Mouse (Mus musculus): ENCODE results near the gene Rtn2.

The Rtn2 gene

DNA sequence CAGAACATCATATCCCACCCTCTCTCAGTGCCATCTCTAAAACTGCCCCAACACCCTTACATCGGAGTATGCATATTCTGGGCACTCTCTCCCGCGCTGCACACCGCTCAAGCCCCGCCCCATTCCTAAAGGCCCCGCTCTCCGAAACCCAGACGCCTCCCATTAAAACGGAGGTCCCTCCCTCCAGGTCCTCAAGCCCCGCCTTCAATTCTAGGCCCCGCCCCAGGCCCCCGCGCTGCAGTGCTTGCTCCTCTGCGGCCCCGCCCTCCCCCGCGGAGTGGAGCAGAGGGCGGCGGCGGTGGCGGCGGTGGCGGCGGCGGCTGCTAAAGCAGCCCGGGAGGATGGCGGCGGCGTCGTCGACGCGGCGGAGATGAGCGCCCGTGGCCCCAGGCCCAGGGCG lies at the start of gene Rtn2:
Gene Rtn2, plus strand, starts transcription at position 240 of the 400 bp plus-strand sequence.
- DNase-seq (ENCODE audit: low spot score) = peak; percentile 67

- no peak for DNase-seq (ENCODE audit: low spot score)
These were observed 47.8 kb upstream of the Rtn2 start for GRCm38 (mm10) chr7:19234652-19235051.

DNA sequence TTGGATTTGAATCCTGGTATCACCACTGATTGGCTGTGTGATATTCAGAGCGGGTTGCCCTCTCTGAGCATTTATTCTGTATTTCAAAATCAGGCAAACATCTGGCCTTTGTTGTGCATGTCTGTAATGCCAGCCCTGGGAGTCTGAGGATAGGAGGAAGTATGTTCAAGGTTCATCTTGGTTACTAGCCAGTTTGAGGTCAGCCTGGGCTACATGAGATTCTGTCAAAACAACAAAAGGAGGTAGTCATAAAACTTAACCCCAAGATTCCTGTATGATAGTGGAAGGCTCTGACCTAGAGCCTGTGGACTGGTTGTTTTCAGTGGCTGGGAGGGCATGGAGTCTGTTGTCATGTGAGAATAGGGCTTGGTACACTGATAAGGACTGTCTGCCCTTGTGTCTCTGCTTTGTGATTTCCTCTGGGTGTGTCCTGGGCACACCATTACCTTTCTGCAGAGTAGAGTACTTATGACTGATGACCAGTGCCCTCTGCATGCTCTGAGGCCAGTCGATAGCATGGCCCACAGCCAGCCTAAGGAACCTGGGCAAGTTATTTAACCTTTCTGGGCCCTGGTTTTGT lies 47.2 kb upstream of the Rtn2 start:
- no peak for DNase-seq (ENCODE audit: low spot score)

- no peak for DNase-seq (ENCODE audit: low spot score)
These were observed 46.0 kb upstream of the Rtn2 start for GRCm38 (mm10) chr7:19236411-19236810.

DNA sequence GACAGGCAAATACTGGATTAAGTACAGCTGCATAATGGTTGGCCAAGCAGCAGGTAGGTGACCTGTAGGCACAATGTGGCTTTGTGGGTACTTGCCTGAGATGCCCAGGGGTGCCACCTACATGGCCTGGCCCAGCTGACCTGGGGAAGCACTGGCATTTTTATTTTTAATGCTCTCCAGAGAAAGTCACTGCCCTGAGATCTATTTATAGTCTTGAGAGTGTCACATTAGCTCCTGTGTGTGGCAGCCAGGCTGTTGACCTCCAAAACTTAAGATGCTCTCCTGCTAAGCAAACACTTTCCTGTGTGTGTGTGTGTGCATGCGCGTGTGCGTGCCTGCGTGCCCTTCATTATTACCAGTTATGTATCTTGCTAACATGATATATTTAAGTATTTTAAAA lies 44.1 kb upstream of the Rtn2 start:
- DNase-seq (ENCODE audit: low spot score) = peak; percentile 66

GRCm38 (mm10) chr7:19239423-19239822 lies 43.0 kb upstream of the Rtn2 start:
- peak; percentile 91 for DNase-seq (ENCODE audit: low spot score)

- no peak for DNase-seq (ENCODE audit: low spot score)
These were observed 42.4 kb upstream of the Rtn2 start for GRCm38 (mm10) chr7:19239986-19240385.

DNA sequence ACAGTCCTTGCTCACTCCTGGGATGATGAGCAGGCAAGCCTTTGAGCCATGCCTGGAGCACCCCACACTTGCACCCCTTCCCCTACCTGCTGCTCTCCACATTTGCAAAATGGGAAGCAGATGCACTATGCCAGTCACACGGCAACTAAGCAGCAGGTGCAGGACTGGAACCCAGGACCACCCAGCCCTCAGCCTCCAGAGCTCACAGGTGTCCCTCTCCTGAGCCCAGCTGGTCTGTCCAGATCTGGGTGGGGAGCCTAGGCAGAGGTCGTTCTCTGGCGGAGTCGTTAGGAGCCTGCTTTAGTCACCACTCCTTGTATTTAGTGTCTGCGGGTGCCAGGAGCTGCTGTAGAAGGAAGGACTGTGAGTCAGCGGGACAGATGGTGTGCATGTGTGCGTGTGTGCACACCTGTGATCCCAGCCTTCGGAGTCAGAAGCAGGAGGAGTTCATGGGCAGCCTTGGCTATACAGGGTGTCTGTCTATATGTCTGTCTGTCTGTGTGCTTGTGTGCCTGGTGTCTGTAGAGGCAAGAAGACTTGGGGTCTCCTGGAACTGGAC lies 41.4 kb upstream of the Rtn2 start:
- DNase-seq (ENCODE audit: low spot score) = no peak

DNA sequence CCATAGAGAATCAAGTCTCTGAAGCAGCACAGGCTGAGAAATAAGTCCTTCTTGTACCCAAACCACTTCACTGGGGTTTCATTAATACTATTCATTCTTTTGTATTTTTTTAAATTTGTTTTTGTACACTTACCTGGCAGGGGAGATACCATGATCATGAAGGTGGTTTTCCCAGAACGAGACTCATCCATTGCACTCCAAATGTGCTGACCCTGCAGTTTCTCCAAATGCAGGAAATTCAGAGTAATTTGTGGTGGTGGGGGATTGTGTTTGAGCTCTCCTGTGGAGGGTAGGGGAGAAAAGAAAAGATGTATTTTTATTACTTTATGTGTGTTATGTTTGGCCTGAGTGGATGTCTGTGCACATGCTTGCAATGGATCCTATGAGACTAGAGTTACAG lies 40.4 kb upstream of the Rtn2 start:
- DNase-seq (ENCODE audit: low spot score) = no peak

- no peak for DNase-seq (ENCODE audit: low spot score)
These were observed 38.6 kb upstream of the Rtn2 start for GRCm38 (mm10) chr7:19243858-19244257.

DNA sequence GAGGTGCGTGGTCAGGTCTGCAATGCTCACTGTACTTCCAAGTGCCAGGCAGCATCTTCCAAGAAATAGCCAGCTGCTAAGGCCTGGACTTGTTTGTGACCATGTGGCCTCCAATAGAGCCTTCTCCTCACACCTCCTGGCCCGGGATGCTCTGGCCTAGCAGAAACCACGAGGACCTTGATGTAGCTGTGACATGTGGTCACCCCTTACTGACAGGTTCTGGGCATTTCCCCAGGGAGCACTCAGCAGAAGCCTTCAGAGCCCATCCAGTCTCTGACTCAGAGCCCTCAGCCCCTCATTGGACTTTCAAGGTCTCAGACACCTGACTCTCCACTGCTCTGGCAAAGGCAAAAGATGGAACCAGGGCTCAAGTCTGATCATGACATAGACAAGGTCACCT lies 37.3 kb upstream of the Rtn2 start:
- no peak for DNase-seq (ENCODE audit: low spot score)

DNA sequence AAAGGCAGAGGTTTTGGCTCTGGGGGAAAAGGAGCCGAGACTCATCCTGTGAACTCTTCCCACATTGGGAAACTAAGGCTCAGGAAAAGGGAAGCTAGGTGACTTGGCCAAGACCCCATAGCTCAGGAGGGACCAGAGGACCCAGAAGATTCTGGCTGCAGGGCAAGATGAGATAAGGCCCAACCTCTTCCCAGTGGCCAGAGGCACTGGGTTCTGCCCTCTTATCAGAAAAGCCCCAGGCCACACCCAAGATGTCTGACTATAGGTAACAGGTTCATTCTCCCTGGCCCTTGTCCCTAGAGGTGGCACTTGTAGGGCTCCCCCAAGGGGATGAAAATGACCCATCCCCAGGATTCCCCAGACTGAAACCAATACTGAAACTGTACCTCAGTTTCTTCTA lies 35.6 kb upstream of the Rtn2 start:
- DNase-seq (ENCODE audit: low spot score) = no peak

GRCm38 (mm10) chr7:19247511-19247910 lies 34.9 kb upstream of the Rtn2 start:
- no peak for DNase-seq (ENCODE audit: low spot score)

DNA sequence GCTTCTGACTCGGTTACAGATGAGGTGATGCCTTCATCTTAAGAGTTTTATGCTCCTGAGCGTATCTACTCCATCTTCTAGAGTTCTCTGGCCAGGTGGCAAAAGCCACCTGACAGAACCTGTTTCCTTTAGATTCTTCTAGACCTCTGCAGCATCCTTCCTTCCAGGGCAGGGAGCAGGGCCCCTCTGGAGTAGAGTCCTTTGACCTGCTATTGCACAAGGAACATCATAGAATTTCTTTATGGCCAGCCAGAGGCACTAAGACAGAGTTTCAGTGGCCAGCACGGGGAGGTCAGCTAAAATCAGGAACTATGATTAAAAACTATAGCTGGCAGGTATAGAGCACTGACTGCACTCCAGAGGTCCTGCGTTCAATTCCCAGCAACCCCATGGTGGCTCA lies 30.3 kb upstream of the Rtn2 start:
- no peak for DNase-seq (ENCODE audit: low spot score)

DNA sequence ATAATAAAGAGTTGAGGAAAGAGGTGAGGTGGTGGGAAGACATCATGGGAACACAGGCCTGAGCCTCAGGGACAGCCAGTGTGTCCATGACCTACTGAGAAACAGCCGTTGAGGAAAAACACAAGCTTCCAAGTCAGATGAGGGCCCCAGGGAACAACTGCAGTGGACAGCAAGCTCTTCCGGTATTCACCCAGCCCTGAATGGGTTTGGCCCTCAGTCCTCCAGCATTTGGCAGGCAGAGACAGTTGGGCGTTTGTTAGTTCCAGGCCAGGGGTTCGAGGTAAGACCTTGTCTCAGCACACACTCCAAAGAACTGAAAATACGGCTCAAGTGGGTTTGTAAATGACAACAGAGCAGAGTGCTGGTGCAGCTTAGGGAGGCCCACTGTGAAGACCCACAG lies 29.0 kb upstream of the Rtn2 start:
- DNase-seq (ENCODE audit: low spot score) = no peak

DNA sequence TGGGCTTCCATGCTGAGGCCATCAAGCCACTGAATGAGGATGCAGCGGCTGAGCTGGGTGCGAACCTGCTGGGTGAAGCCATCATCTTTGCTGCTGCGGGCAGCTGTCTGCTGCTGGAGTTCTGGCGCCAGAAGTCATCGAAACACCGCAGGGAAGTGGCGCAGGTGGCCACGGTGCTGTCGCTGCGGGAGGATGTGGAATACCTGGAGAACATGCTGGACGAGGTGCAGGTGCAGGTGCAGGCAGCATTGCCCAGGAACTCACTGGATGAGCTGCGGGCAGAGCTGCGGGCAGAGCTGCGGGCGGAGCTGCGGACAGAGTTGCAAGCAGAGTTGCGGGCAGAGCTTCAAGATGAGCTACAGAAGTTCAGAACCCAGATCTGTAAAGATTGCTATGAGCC lies 27.0 kb upstream of the Rtn2 start:
- no peak for DNase-seq (ENCODE audit: low spot score)

DNA sequence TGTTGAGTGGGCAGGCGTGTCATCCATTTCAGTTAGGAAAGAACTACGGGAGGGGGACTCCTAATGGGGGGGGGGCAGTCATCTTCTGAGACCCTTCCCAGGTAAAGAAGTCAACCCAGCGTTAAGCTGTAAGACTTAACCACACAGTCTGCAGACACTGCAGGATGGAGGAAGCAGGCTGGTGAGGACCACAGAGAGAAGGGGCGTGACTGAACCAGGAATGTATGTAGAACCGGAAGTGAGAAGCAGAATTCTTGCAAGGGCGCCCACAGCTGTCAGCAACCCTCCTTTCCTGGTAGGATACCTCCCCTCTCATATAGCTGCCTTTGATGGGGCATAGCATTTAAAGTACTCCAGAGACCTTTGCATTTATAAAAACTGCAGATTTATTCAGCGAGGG lies 25.9 kb upstream of the Rtn2 start:
- no peak for DNase-seq (ENCODE audit: low spot score)

DNA sequence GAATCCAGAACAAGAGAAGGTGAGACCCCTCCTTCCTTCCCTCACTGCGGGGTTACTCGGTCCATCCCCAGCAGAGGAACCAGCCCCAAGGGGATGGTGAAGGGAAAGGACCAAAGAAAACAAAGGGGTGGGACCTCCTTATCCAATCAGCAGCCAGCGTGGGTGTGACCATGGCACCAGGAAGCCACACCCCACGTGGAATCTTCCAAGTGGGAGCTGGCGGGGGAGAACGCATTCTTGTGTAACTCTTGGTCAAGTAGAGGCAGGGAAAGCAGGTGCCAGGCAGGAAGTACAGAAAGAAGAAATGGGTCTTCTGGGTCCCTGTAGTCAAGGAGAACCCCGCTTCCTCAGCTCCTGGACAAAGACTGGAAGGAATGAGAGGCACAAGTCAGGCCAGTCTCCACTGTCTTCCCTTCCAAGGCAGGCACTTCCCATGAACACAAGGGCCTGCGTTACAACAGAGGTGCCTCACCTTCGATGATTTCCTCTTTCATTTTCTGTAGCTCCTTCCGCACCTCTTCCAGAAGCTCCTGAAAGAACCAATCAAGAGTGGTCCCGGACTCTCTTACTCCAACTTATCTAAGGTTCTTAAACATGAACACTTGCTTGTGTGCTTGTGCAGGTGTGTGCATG lies 24.9 kb upstream of the Rtn2 start:
- DNase-seq (ENCODE audit: low spot score) = peak; percentile 90

DNA sequence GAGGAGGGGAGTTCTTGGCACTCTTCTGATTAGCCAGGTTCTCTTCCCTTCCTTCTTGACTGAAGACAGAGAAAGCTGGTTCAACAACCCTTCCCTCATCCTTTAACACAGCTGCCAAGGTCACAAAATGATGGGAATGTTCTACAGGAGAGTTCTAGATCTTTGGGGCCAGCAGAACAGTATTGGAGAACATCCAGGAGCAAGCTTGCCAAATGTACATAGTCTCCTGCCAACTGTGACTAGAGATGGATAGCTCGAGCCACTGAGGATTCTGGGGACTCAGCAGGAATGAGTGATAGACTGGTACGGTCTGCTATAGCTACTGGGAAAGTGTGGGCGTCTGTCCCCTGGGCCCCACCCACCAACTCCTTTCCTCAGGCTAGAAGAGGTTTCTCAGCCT lies 24.1 kb upstream of the Rtn2 start:
- DNase-seq (ENCODE audit: low spot score) = no peak

DNA sequence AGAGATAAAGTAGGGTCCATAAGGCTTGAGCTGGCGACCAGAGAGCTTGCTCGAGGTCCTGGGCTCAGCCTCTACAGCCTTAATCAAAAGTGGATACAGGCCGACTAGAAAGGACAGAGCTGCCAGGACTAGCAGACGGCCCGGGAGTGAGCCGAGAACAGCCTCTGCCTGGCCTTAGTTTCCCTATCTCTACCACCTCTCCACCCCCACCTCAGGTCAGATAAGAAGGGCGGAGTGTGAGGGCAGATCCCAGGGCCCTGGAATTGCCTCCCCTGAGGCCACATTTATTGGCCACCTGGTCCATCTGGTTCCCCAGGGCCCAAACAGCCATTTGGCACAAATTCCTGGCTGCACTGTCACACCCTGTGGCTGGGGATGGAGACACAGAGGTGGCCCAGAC lies 17.3 kb upstream of the Rtn2 start:
- no peak for DNase-seq (ENCODE audit: low spot score)

DNA sequence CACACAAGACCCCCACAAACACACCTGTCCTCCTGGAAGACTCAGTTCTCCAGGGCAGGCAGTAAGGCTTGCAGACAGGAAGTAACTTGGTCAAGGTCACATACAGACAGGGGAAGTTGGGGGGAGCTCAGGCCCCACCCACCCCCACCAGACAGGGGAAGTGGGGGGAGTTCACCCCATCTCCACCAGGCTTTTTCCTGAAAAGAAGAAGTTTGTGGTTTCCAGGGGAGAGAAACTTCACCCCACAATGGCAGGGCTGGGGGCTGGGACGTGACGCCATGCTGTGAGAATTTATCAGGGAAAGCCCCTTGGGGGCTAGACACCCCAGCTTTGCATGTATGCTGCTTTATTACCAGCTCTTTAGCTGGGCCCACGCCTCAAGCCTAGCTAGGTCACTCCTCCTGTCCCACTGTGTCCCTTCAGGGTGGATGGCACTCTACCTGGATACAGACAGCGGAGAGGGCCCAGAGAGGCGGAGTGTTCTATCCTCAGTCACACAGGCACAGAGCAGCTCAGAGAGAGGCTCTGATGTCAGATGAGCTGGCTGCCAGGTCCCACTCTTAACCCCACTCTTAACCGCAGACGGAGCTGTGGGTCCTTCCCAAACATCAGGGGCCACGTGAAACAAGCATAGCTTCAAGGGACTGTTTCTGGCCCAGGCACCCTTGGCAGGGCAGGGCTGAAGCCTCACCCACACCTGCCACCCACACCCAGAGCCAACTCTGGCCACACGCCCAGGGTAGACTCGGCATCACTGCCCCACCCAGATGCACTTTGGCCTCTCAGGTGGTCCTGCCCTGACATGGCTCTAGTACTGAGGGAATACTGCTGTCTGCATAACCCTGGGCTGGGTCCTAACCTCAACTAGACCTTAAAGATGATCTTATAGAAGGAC lies 16.2 kb upstream of the Rtn2 start:
- DNase-seq (ENCODE audit: low spot score) = peak; percentile 47

GRCm38 (mm10) chr7:19267051-19267450 lies 15.4 kb upstream of the Rtn2 start:
- DNase-seq (ENCODE audit: low spot score) = peak; percentile 52

All from lung, postnatal 25 days (tissue).